In genomic region chr9:117872387-117873081, GRCm38 (mm10) we compare ENCODE assay signal across 8 mouse cellular contexts.
DNase-seq lines count a peak whose midpoint lies in the region; ATAC-seq lines count a peak whose summit lies in the region.

No protein-coding gene starts in this region.

- peak; percentile 13 for DNase-seq in ovary, postnatal 10 days (ENCODE audit: low spot score)
- no peak for DNase-seq in ovary, adult 18-20 months (ENCODE audit: low spot score)
- DNase-seq in gastrocnemius, postnatal 4 days (ENCODE audit: low spot score in 2 of 2): peak; percentile 23 to 33
- DNase-seq in layer of hippocampus, postnatal 14 days (ENCODE audit: low spot score in 2 of 2): peak; percentile 13 to 34
- peak; percentile 56 to 73 for DNase-seq in lung, postnatal 4 days
- DNase-seq in right cerebral cortex, postnatal 25 days: peak; percentile 41

- peak; percentile 65 for ATAC-seq in common myeloid progenitor, adult 5-6 weeks (replicated peaks; ENCODE audit: low read depth, poor library complexity, severe bottlenecking)
- ATAC-seq in monocyte, adult 5-6 weeks (replicated peaks; ENCODE audit: insufficient number of reproducible peaks, low FRiP score, low TSS enrichment, poor library complexity, severe bottlenecking): no peak
